Mouse (Mus musculus) stomach, embryonic 15.5 days (tissue): ENCODE measurements around the gene Nfkbie. TPM values are rescaled to one million over a fixed set of nuclear protein-coding genes. Genes with fewer than 3 reads are reported as not detected.

Source experiments
- ATAC-seq: fragments of 200-750 bp; cut with Nextera tagmentation; 2 replicates; pipeline ENCODE4 v1.8.0; 2017; ENCODE audit warnings: low read depth, moderate number of reproducible peaks, moderate TSS enrichment; ENCODE audit not compliant: insufficient read depth, low FRiP score
- H3K27ac ChIP-seq: fragments of 300-500 bp; sonication (generic); 2 replicates; pipeline ENCODE4 v1.5.1; 2015; ENCODE audit warnings: mild to moderate bottlenecking, inconsistent platforms
- H3K27me3 ChIP-seq: fragments of 300-500 bp; sonication (generic); replicated peaks from 2 replicates; pipeline ENCODE4 v1.6.1; 2015; ENCODE audit warnings: inconsistent platforms
- H3K36me3 ChIP-seq: fragments of 300-500 bp; sonication (generic); 2 replicates; pipeline ENCODE4 v1.6.1; 2015; ENCODE audit warnings: inconsistent platforms
- H3K4me1 ChIP-seq: fragments of 300-500 bp; sonication (generic); 2 replicates; pipeline ENCODE4 v1.6.1; 2015; ENCODE audit warnings: inconsistent platforms
- H3K4me2 ChIP-seq: fragments of 300-500 bp; sonication (generic); 2 replicates; pipeline ENCODE4 v1.6.1; 2015; ENCODE audit warnings: mild to moderate bottlenecking, inconsistent platforms
- H3K4me3 ChIP-seq: fragments of 300-500 bp; sonication (generic); replicated peaks from 2 replicates; pipeline ENCODE4 v1.5.1; 2015; ENCODE audit warnings: inconsistent platforms
- H3K9ac ChIP-seq: fragments of 300-500 bp; sonication (generic); 2 replicates; pipeline ENCODE4 v1.6.1; 2015; ENCODE audit warnings: inconsistent platforms
- H3K9me3 ChIP-seq: fragments of 300-500 bp; sonication (generic); 2 replicates; pipeline ENCODE4 v1.6.1; 2016; ENCODE audit warnings: inconsistent platforms
- WGBS: fragments of 180-500 bp; shearing (Covaris S2); methylation state at CpG from one replicate; pipeline ENCODE4 v1.1.7; 2015; 5-methylcytosine and 5-hydroxymethylcytosine counted together
- polyA plus RNA-seq: library from polyadenylated mRNA; unstranded; fragments of >200 nt; fragmentation: Nextera tagmentation; extraction: Ambion mirVana; gene quantifications from 2 replicates; pipeline ENCODE4 v1.2.1, GENCODE M21; 2015

Nfkbie gene
- polyA plus RNA-seq, 1 experiment from 2014 or later = 4.4 TPM

GRCm38 (mm10) chr17:45606992-45607879 lies 51.7 kb downstream of the Nfkbie start:
- no peaks in the 10 kb centered on the region for H3K9me3 ChIP-seq
- peaks cover 2% of the 10 kb centered on the region; the same call in 1 of the 2 replicates for H3K4me1 ChIP-seq
- ATAC-seq = no peak
- no peak overlapping the region for H3K4me3 ChIP-seq
- no peaks in the 10 kb centered on the region for H3K36me3 ChIP-seq
- no peak overlapping the region for H3K27ac ChIP-seq
- H3K4me2 ChIP-seq = no peak overlapping the region
- H3K9ac ChIP-seq = no peak overlapping the region
- WGBS = 79% methylated on average over 15 of the region's 15 CpGs
- no peaks in the 10 kb centered on the region for H3K27me3 ChIP-seq

DNA sequence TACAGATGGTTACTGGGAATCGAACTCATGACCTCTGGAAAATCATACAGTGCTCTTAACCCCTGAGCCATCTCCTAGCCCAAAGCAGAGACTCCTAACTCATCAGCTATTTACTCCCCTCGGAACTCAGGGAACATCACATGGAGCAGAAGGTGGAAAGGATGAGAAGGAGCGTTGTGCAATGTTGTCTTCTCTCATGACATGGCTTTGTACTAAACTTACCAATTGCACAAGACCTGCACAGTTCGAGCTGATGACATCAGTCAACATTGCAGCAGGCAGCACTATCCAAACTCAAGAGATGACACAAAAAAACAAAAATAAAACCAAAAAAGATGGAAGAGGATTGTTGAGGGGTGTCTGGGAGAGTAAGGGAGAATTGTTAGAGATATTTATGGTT lies 52.9 kb downstream of the Nfkbie start:
- Histone ChIP-seq H3K4me3 (no peak overlapping the region), H3K9me3 (no peaks in the 10 kb centered on the region), H3K27ac (no peak overlapping the region), H3K9ac (no peak overlapping the region), H3K27me3 (no peaks in the 10 kb centered on the region), H3K36me3 (no peaks in the 10 kb centered on the region), H3K4me2 (no peak overlapping the region), H3K4me1 (peaks cover 2% of the 10 kb centered on the region; the same call in 1 of the 2 replicates)
- WGBS = 86% methylated on average over 4 of the region's 4 CpGs
- no peak for ATAC-seq

DNA sequence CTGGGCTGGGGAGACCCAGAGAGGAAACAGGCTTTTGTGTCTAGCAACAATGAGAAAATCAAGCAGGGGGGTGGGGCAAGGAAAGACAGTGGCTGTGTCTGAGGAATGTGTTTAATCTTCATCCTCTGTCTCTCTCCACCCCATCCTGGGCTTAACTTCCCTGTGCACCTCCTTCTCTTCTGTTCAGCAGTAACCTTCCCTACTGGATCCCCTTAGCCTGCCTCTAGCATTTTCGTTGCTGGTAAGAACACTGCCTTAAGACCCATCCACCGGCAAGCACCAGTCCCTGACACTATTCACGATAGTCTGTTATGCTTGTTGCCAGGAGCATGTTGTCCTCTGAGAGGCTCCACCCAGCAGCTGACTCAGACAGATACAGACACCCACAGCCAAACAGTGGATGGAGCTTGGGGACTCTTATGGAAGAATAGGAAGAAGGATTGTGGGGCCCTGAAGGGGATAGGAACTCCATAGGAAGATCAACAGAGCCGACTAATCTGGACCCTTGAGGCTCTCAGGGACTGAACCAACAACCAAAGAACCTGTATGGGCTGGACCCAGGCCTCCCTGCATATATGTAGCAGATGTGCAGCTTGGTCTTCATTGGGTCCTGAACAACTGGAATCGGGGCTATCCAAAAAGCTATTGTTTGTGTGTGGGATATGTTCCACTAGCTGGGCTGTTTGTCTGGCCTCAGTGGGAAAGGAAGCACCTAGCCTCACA lies 54.8 kb downstream of the Nfkbie start:
- Histone ChIP-seq H3K27me3 (no peaks in the 10 kb centered on the region), H3K36me3 (no peaks in the 10 kb centered on the region), H3K4me1 (peaks cover 2% of the 10 kb centered on the region; the same call in 1 of the 2 replicates), H3K9me3 (no peaks in the 10 kb centered on the region), H3K27ac (peak overlapping the region; percentile 40; the same call in 1 of the 2 replicates), H3K4me3 (no peak overlapping the region), H3K9ac (no peak overlapping the region), H3K4me2 (0 out of 2 replicates have a peak overlapping the region, but pooled peaks have one; percentile 6)
- WGBS = 32% methylated on average over 5 of the region's 5 CpGs
- no peak; the same call in 1 of the 2 replicates for ATAC-seq

GRCm38 (mm10) chr17:45612008-45612407 lies 56.5 kb downstream of the Nfkbie start:
- H3K27me3 ChIP-seq = no peaks in the 10 kb centered on the region
- H3K36me3 ChIP-seq = no peaks in the 10 kb centered on the region
- no peak overlapping the region for H3K27ac ChIP-seq
- H3K9me3 ChIP-seq = no peaks in the 10 kb centered on the region
- WGBS = 66% methylated on average over 8 of the region's 8 CpGs
- H3K9ac ChIP-seq = no peak overlapping the region
- peaks cover 2% of the 10 kb centered on the region; the same call in 1 of the 2 replicates for H3K4me1 ChIP-seq
- no peak for ATAC-seq
- no peak overlapping the region for H3K4me2 ChIP-seq
- no peak overlapping the region for H3K4me3 ChIP-seq

Other genes starting within 250 kb of the Nfkbie start
- 55.7 and 59.0 TPM in 2 replicates for gene Cdc5l, start 122.0 kb upstream of the Nfkbie start, polyA plus RNA-seq
- 0.15 and 0.30 TPM in 2 replicates for gene Spats1, start 80.3 kb upstream of the Nfkbie start, polyA plus RNA-seq
- 17.2 and 17.7 TPM in 2 replicates for gene Aars2, start 48.9 kb upstream of the Nfkbie start, polyA plus RNA-seq
- gene Tcte1, start 32.3 kb upstream of the Nfkbie start, polyA plus RNA-seq = 0.12 and 0.36 TPM in 2 replicates
- 2.3 and 2.5 TPM in 2 replicates for gene Tmem151b, start 6.0 kb upstream of the Nfkbie start, polyA plus RNA-seq
- gene Slc35b2, start 8.2 kb downstream of the Nfkbie start, polyA plus RNA-seq = 115 and 131 TPM in 2 replicates
- 1,532 and 1,551 TPM in 2 replicates for gene Hsp90ab1, start 17.6 kb downstream of the Nfkbie start, polyA plus RNA-seq
- 83.4 and 88.9 TPM in 2 replicates for gene Slc29a1, start 43.9 kb downstream of the Nfkbie start, polyA plus RNA-seq
- 0.40 and 1.3 TPM in 2 replicates for gene Mymx, start 46.4 kb downstream of the Nfkbie start, polyA plus RNA-seq
- gene Capn11, start 103.6 kb downstream of the Nfkbie start, polyA plus RNA-seq = 0.26 and 0.41 TPM in 2 replicates
- 145 and 154 TPM in 2 replicates for gene Mrpl14, start 130.6 kb downstream of the Nfkbie start, polyA plus RNA-seq
- 39.8 and 43.3 TPM in 2 replicates for gene Tmem63b, start 131.2 kb downstream of the Nfkbie start, polyA plus RNA-seq
- gene 1600014C23Rik, start 178.1 kb downstream of the Nfkbie start, polyA plus RNA-seq = not detected in 2 replicates